Mouse (Mus musculus) neural tube, embryonic 12.5 days (tissue): ENCODE measurements around the gene Hnrnpu. TPM values are rescaled to one million over a fixed set of nuclear protein-coding genes. Genes with fewer than 3 reads are reported as not detected.

Source experiments
- ATAC-seq: fragments of 200-750 bp; cut with Nextera tagmentation; 2 replicates; pipeline ENCODE4 v1.8.0; 2017; ENCODE audit warnings: low read depth, mild to moderate bottlenecking, moderate TSS enrichment, moderate library complexity; ENCODE audit not compliant: low FRiP score
- H3K27ac ChIP-seq: fragments of 300-500 bp; sonication (generic); 2 replicates; pipeline ENCODE4 v1.5.1; 2016
- H3K27me3 ChIP-seq: fragments of 300-500 bp; sonication (generic); replicated peaks from 2 replicates; pipeline ENCODE4 v1.6.1; 2016; ENCODE audit warnings: mild to moderate bottlenecking
- H3K36me3 ChIP-seq: fragments of 300-500 bp; sonication (generic); 2 replicates; pipeline ENCODE4 v1.6.1; 2016; ENCODE audit warnings: mild to moderate bottlenecking
- H3K4me1 ChIP-seq: fragments of 300-500 bp; sonication (generic); 2 replicates; pipeline ENCODE4 v1.6.1; 2016
- H3K4me2 ChIP-seq: fragments of 300-500 bp; sonication (generic); replicated peaks from 2 replicates; pipeline ENCODE4 v1.6.1; 2016; ENCODE audit warnings: mild to moderate bottlenecking
- H3K4me3 ChIP-seq: fragments of 300-500 bp; sonication (generic); 2 replicates; pipeline ENCODE4 v1.5.1; 2016
- H3K9ac ChIP-seq: fragments of 300-500 bp; sonication (generic); 2 replicates; pipeline ENCODE4 v1.6.1; 2016; ENCODE audit warnings: mild to moderate bottlenecking
- H3K9me3 ChIP-seq: fragments of 300-500 bp; sonication (generic); 2 replicates; pipeline ENCODE4 v1.6.1; 2016; ENCODE audit warnings: mild to moderate bottlenecking
- WGBS: fragments of 180-500 bp; shearing (Covaris S2); methylation state at CpG from one replicate; pipeline ENCODE4 v1.1.7; 2016; 5-methylcytosine and 5-hydroxymethylcytosine counted together
- polyA plus RNA-seq: library from polyadenylated mRNA; unstranded; fragments of >200 nt; fragmentation: Nextera tagmentation; extraction: Ambion mirVana; gene quantifications from 2 replicates; pipeline ENCODE4 v1.2.1, GENCODE M21; 2016

Hnrnpu gene
- polyA plus RNA-seq, 1 experiment from 2014 or later: 861 TPM

DNA sequence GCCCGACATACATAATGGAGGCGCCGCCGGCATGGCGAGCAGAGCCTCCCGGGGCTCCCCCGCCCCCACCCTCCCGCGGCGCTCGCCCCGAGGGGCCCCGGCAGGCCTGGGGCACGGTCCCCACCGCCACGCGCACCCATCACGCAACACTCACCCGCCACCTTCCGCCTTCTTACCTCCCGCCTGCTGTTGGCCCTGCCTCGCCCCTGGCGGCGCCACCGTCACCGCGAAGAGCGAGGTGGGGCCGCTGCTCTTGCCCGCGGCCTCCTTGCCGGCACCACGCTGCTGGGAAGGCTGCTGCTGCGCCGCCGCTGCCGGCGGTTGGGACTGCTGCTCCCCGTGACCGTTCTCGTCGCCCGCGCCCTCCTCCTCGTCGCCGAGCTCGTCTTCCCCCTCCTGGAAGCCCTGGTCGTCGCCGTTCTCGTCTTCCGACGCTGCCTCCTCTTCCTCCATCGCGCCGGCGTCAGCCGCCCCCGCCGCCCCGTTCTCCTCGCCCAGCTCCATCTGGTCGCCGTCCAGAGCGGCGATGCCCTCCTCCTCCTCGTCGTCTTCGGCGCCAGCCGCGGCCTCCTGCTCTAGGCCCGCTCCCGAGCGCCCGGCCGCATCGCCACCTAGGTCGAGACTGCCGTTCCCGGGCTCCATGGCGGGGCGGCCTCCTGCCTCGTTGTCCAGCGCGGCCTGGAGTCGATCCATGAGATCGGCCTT is 668 bp downstream of the Hnrnpu start:
- Histone ChIP-seq H3K9ac (peak overlapping the region; percentile 99), H3K27me3 (no peaks in the 10 kb centered on the region), H3K9me3 (no peaks in the 10 kb centered on the region), H3K36me3 (peaks cover 30% of the 10 kb centered on the region), H3K4me3 (peak overlapping the region; percentile 87), H3K4me1 (peaks cover 19% of the 10 kb centered on the region), H3K27ac (peak overlapping the region; percentile 99), H3K4me2 (peak overlapping the region; percentile 88)
- WGBS: under 1% methylated on average over 89 of the region's 89 CpGs
- peak; percentile 64 for ATAC-seq

GRCm38 (mm10) chr1:178336289-178336775 is 1.3 kb downstream of the Hnrnpu start:
- Histone ChIP-seq H3K27ac (peak overlapping the region; percentile 99), H3K36me3 (peaks cover 35% of the 10 kb centered on the region), H3K9me3 (no peaks in the 10 kb centered on the region), H3K4me1 (peaks cover 19% of the 10 kb centered on the region), H3K4me2 (peak overlapping the region; percentile 88), H3K27me3 (no peaks in the 10 kb centered on the region), H3K4me3 (peak overlapping the region; percentile 87), H3K9ac (peak overlapping the region; percentile 99)
- ATAC-seq: peak; percentile 93
- WGBS: under 1% methylated on average over 52 of the region's 53 CpGs

GRCm38 (mm10) chr1:178335860-178336261 is 1.7 kb downstream of the Hnrnpu start:
- no peaks in the 10 kb centered on the region for H3K9me3 ChIP-seq
- no peak overlapping the region for H3K27ac ChIP-seq
- H3K27me3 ChIP-seq: no peaks in the 10 kb centered on the region
- H3K4me1 ChIP-seq: peaks cover 19% of the 10 kb centered on the region
- peaks cover 40% of the 10 kb centered on the region for H3K36me3 ChIP-seq
- peak overlapping the region; percentile 88 for H3K4me2 ChIP-seq
- H3K4me3 ChIP-seq: peak overlapping the region; percentile 87
- ATAC-seq: no peak
- WGBS: under 1% methylated on average over 16 of the region's 16 CpGs
- H3K9ac ChIP-seq: peak overlapping the region; percentile 99

DNA sequence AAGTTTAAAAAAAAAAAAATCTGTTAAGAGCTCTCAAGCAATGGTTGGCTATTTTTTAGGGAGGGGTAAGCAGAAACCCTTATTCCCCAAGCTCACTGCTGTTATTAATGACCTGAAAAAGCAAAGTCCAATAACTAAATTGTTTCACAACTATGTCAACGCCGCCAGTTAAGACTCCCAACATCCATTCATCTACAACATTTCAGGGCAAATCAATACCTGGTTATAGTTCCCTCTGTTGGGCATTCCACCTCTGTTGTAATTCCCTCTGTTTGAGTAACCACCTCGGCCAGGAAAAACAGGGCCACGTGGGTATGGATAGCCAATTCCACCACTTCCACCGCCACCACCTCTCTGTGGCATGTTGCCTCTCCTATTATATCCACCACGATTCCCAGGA is 7.7 kb downstream of the Hnrnpu start:
- H3K27me3 ChIP-seq: no peaks in the 10 kb centered on the region
- no peak overlapping the region for H3K4me2 ChIP-seq
- no peak overlapping the region for H3K27ac ChIP-seq
- H3K9me3 ChIP-seq: no peaks in the 10 kb centered on the region
- H3K36me3 ChIP-seq: peaks cover 81% of the 10 kb centered on the region
- H3K4me1 ChIP-seq: peaks cover 11% of the 10 kb centered on the region
- no peak overlapping the region for H3K4me3 ChIP-seq
- H3K9ac ChIP-seq: no peak overlapping the region
- no peak for ATAC-seq
- WGBS: 78% methylated on average over 6 of the region's 6 CpGs

- 86% methylated on average over 5 of the region's 5 CpGs for WGBS
- no peak overlapping the region for H3K27ac ChIP-seq
- no peak for ATAC-seq
- no peaks in the 10 kb centered on the region for H3K9me3 ChIP-seq
- no peaks in the 10 kb centered on the region for H3K27me3 ChIP-seq
- H3K4me3 ChIP-seq: no peak overlapping the region
- H3K4me1 ChIP-seq: peaks cover 4% of the 10 kb centered on the region
- H3K4me2 ChIP-seq: no peak overlapping the region
- H3K9ac ChIP-seq: no peak overlapping the region
- peaks cover 80% of the 10 kb centered on the region for H3K36me3 ChIP-seq
Observed at GRCm38 (mm10) chr1:178329017-178329416, 8.6 kb downstream of the Hnrnpu start.

- H3K4me1 ChIP-seq: 0 out of 2 replicates have a peak, but pooled peaks cover under 1% of the 10 kb centered on the region
- peaks cover 78% of the 10 kb centered on the region for H3K36me3 ChIP-seq
- no peaks in the 10 kb centered on the region for H3K9me3 ChIP-seq
- no peak overlapping the region for H3K9ac ChIP-seq
- no peak overlapping the region for H3K4me3 ChIP-seq
- no peak overlapping the region for H3K27ac ChIP-seq
- 84% methylated on average over 1 of the region's 1 CpGs for WGBS
- 0 out of 2 replicates have a peak, but pooled peaks have one; percentile 21 for ATAC-seq
- no peaks in the 10 kb centered on the region for H3K27me3 ChIP-seq
- no peak overlapping the region for H3K4me2 ChIP-seq
Observed at GRCm38 (mm10) chr1:178326950-178327349, 10.6 kb downstream of the Hnrnpu start.

GRCm38 (mm10) chr1:178326357-178326756 is 11.2 kb downstream of the Hnrnpu start:
- 87% methylated on average over 1 of the region's 1 CpGs for WGBS
- Histone ChIP-seq H3K36me3 (peaks cover 76% of the 10 kb centered on the region), H3K9me3 (no peaks in the 10 kb centered on the region), H3K27me3 (no peaks in the 10 kb centered on the region), H3K4me1 (peaks cover 7% of the 10 kb centered on the region), H3K4me2 (no peak overlapping the region), H3K9ac (no peak overlapping the region), H3K4me3 (no peak overlapping the region), H3K27ac (no peak overlapping the region)
- ATAC-seq: no peak

GRCm38 (mm10) chr1:178324568-178324967 is 13.0 kb downstream of the Hnrnpu start:
- ATAC-seq: no peak
- Histone ChIP-seq H3K27me3 (no peaks in the 10 kb centered on the region), H3K27ac (no peak overlapping the region), H3K4me3 (no peak overlapping the region), H3K9me3 (no peaks in the 10 kb centered on the region), H3K4me2 (no peak overlapping the region), H3K4me1 (peaks cover 22% of the 10 kb centered on the region), H3K36me3 (peaks cover 66% of the 10 kb centered on the region), H3K9ac (no peak overlapping the region)
- 87% methylated on average over 1 of the region's 1 CpGs for WGBS

DNA sequence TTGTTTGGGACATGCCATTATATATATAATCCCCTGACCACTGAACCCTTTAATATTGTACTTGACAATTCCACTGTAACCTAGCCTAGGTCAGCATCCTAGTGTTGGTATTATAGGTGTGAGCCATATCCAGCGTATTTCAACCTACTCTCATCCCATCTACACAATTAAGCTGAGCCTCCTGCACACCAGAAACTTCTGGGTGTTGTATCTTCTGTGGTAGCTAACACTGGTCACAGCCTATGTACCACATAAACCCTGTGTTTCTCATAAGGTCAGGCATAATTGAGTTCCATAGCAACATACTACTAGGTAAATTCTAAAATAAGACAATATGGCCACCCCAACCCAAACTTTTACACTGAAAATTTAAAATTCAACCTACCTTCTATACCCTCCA is 14.4 kb downstream of the Hnrnpu start:
- no peak overlapping the region for H3K9ac ChIP-seq
- no peaks in the 10 kb centered on the region for H3K27me3 ChIP-seq
- no peak overlapping the region for H3K4me2 ChIP-seq
- H3K36me3 ChIP-seq: peaks cover 59% of the 10 kb centered on the region
- peaks cover 22% of the 10 kb centered on the region for H3K4me1 ChIP-seq
- no peaks in the 10 kb centered on the region for H3K9me3 ChIP-seq
- ATAC-seq: no peak
- H3K4me3 ChIP-seq: no peak overlapping the region
- WGBS: 91% methylated on average over 1 of the region's 1 CpGs
- no peak overlapping the region for H3K27ac ChIP-seq

DNA sequence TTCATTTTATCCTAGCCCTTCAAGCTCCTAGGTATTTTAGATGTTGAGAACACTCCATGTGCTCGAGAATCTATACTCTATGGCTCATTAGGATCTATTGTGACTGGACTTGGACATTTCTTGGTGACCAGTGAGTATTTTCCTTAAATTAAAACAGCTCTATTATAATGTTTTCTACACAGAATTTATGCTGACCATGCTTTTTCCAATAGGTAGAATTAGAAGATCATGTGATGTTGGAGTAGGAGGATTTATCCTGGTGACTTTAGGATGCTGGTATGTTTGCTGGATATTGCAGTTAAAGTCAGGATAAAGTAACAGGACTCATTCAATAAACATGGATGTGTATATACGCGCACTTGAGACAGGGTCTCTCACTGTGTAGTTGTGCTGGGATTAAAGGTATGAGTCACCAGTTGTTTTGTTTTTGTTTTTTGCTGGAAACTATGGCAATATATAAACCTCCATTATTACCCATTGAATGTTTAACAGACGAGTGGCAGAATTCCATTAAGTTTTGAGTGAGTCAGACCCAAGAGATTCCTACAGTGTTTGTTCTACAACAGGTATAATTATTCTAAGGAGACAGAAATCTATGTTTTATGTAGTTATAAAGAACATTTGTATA is 15.8 kb downstream of the Hnrnpu start:
- WGBS: 70% methylated on average over 4 of the region's 4 CpGs
- Histone ChIP-seq H3K9ac (no peak overlapping the region), H3K36me3 (peaks cover 48% of the 10 kb centered on the region), H3K27ac (no peak overlapping the region), H3K4me1 (peaks cover 22% of the 10 kb centered on the region), H3K9me3 (no peaks in the 10 kb centered on the region), H3K4me2 (peak overlapping the region; percentile 73; the same call in 1 of the 2 replicates), H3K27me3 (no peaks in the 10 kb centered on the region), H3K4me3 (no peak overlapping the region)
- no peak for ATAC-seq

- WGBS: 48% methylated on average over 5 of the region's 5 CpGs
- H3K4me1 ChIP-seq: peaks cover 22% of the 10 kb centered on the region
- no peaks in the 10 kb centered on the region for H3K27me3 ChIP-seq
- H3K9me3 ChIP-seq: no peaks in the 10 kb centered on the region
- H3K4me3 ChIP-seq: peak overlapping the region; percentile 57
- peak overlapping the region; percentile 73 for H3K4me2 ChIP-seq
- peak overlapping the region; percentile 85; the same call in 1 of the 2 replicates for H3K9ac ChIP-seq
- ATAC-seq: no peak
- H3K27ac ChIP-seq: no peak overlapping the region
- peaks cover 42% of the 10 kb centered on the region for H3K36me3 ChIP-seq
Observed at GRCm38 (mm10) chr1:178320723-178321590, 16.6 kb downstream of the Hnrnpu start.
